Mouse (Mus musculus) lung, postnatal 4 days (tissue): Measurements from ENCODE around the gene Plekhh2.

ENCODE experiments used
- DNase-seq, 2 experiments: peaks; one replicate each; pipeline ENCODE4 v3.0.0; 2021

The Plekhh2 gene

DNA sequence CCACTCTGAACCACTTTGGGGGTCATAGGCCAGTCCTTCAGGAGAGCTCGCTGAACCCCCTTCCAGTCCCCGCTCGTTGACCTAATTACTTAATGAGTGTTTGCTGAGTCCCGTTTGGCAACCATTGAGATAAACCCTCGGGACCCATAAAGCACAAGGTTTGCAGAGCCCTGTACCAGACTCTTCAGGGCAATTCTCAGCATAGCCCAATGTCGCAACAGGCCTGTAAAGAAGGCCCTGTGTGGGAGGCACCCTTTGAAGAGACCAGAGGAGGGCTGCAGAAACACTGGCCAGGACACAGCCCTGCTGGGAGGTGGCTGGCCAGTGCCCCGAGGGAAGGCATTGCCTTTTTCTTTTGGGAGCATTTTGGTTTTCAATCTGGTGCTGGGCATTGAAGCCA is 100.3 kb downstream of the Plekhh2 start:
- DNase-seq: peak in 1 of 2 experiments; percentile 52

DNA sequence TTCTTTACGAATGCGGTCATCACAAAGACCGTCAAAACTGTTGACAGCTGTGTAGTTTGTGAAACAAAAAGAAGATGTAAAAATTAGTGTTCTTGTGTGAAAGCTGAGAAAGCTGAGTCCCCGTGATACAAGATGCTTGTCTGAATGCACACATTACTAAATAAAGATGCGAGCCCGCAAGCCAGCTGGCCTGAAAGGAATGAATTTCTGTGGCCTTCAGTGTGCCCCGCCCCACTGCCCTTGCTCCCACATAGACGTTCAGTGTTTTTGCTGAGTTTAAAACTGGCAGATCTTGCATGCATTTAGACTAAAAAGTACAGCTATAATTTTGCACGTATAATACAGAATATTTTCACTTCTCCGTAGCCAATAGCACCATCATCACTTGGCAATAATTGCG is 104.1 kb downstream of the Plekhh2 start:
- no peak for DNase-seq

DNA sequence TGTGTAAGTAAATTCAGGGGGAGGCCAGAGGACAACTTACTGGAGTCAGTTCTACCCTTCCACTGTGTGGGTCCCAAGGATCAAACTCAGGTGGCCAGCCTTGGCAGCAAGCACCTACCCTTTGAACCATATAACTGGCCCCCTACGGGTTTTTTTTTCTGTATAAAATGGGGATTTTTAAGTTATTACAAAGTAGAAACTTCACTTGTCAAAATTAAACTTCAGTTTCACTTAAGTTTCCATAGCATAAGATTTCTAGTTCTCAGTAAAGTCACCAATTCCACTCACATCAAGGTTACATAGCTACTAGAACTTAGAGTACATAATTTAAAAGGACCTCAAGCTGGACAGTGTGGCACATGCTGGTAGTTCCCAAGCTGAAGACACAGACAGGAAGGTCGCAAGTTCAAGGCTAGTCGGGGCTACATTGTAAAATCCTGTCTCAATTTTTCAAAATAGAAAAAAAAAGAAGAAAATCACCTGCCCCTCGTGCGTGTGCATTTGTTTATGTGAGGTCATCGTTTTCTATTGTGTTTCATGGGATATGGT is 104.9 kb downstream of the Plekhh2 start:
- DNase-seq: no peak

DNA sequence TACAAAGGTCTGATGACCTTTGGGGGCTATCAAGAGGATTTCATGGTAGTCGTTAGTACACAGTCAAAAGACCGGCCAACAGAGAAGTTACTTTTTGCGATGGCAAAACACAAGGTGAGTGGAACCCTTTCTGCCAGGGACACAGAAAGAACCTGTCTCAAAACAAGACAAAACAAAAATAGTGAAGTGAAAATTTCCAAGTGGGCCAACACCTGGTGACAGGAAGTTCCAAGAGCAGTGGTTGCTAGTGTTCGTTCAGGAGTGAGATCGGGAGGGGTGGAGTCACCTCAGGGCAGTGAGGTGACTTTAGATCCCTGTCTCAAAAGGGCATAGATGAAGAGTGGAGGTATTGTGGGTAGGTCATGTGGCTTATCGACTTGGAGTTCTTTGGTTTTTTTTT is 106.3 kb downstream of the Plekhh2 start:
- no peak for DNase-seq

DNA sequence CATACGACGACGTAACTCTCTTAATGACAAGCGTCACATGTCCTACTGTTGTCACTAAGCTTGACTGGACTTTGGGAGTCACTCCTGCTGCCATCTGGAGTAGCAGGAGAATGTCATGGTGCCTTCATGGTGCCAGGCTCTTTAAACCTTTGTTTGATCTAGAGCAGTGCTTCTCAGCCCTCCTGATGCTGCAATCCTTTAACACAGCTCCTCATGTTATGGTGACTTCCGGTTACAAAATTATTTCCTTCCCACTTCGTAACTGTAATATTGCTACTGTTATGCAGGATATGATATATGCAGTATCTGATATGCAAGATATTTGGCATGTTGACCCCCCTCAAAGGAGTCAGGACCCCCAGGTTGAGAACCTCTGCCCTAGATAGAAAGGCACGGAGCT is 107.4 kb downstream of the Plekhh2 start:
- DNase-seq: no peak

DNA sequence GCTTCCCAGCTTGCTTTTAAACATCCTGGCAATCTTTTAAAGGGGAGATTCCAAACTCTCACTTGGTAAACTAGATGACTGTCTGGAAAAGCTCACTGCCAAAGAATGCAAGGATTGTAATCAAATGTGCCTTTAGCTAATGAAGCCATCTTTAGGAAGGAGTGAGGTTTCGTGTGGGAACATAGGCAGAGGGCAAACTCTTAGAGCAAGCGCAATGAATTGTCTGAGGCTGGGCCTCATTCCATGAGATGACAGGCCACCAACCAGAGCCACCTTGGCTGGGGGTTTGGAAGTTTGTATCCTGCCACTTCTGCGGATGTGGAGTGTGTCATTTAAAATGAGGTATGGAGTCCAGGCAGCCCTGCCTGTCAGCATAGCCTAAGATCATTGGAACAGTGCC is 108.4 kb downstream of the Plekhh2 start:
- DNase-seq: peak; percentile 57 to 84

DNA sequence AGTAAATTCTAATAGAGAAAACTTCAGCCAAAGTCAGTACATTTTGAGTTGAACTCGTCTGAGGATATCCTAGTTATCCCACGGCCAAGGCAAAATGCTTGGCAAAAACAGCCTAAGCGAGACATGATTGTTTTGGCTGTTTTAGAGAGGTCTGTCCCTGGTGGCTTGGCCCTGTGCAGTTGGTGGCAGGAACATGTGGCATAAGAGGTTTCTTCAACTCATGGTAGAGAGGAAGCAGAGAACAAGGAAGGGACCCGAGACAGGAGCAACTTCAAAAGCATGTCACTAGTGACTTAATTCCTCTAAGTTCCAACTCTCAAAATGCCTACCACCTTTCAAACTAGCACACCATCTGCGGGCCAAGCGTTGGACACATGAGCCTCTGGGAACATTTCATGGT is 108.9 kb downstream of the Plekhh2 start:
- no peak for DNase-seq

DNA sequence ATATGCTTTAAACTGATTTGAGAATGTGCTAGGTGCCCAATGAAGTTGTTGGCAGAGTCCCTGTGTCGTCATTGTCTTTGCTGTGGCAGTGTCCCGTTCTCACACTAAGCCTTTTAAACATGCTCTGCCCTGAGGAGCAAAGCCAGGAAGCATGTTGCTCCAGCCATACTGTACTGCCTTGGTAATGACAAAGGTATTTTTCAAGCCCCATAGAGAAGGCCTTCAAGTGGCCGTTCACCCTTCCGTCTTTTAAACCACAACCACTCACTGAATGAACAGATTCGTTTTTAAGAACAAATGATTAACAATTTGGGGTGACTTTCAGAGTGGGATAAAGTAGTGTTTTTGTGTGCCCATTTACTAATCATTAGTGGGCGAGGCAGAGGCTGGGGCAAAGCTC is 109.5 kb downstream of the Plekhh2 start:
- no peak for DNase-seq

DNA sequence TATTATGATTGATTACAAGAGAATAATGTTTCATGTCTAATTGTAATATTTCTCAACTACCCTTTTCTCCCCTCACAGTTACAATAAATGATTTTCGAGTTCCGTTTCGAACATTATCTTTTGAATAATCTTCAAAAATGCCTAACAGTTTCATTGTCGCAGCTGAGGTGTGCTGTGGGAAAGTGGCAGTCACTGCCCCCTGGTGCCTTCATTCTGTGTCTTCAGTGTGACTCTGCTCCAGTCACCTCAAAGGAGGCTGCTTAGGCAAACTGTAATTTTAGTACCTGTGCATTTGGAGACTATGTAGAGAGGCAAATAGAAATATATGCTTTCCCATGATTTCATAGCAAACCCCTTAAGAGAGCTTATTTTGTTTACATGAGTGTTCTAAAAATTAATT is 110.3 kb downstream of the Plekhh2 start:
- DNase-seq: no peak

DNA sequence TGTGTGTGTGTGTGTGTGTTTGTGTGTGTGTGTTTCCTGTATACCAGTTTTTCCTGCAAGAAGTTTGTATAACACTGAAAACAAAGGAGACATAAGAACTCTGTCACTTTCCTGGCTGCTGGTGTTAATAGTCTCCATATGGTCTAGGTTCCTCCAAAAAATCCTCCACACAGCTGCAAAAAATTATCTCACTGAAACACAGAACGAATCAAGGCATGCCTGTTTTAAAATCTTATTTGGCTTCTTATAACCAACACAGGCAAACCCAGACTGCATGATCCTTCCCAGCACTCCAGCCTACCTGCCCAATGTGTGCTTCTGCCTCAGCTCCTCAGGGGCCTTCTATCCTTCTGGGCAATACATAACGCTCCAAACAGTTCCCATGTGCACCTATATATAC is 111.2 kb downstream of the Plekhh2 start:
- no peak for DNase-seq

DNA sequence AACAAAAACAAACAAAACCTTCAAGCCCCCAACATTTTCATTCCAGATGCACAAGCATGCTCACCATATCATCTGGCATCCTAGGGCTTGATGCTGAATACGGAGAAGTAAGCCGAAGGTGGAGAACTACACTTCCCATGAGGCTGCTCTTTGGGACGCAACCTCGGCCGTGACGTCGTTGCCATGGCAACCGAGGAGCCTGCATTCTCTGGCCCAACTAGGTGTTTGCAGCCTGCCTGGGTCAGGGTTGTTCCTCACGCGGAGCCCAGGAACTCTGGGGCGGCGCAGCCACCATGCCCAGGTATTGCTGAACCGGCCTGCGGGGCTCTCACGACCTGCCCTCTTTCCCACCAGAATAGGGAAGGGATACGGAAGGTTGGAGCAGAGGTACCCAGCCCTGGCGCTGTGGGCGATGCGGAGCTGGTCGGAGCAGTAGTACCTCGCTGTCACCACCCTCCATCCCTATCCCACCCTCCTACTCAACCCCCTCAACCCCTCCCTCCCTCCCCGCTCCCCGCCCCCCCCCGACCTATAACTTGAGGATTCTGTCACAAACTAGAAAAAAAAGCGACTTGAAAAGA is 114.7 kb downstream of the Plekhh2 start, which contains the start of gene Dync2li1:
TSS of gene Dync2li1 (plus strand) at position 221 of the 581 bp plus-strand sequence.
- peak; percentile 90 to 92 for DNase-seq

DNA sequence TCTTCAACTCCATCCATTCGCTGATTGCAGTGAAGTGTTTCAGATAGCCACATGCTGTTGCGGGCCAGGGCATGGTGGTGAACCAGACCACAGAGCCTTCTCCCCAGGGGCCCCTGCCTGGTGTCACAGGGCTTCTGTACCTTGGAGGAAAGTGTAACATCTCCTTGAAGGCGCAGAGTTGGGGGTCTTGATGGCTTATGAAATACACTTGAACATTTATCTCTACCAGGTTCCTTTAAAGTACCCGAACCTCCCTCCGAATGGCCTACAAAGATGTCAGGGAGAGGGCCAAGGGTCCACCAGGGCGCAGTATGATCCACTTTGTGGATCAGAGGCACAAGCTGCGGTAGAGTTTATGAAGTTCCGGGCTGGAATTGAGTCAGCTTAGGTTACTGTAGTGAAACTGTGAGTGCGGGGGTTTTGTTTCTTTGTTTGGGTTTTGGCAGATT is 115.2 kb downstream of the Plekhh2 start:
- no peak for DNase-seq

DNA sequence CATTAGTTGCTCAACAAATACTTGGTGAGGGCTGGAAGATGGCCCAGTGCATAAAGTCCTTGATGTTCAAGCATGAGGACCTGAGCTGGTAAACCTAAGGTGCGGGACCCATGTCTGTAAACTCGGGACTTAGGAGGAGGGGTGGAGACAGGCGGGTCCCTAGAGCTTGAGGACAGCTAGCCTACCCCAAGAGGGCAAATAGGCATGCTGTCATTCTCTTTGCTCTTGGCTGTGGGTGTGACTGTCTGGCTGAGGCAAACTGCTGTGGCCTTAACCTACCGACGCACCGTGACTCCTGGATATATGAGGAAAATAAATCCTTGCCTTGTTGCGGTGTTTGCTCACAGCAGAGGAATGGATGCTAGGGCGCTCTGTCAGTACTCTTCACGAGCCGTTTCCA is 116.0 kb downstream of the Plekhh2 start:
- no peak for DNase-seq

DNA sequence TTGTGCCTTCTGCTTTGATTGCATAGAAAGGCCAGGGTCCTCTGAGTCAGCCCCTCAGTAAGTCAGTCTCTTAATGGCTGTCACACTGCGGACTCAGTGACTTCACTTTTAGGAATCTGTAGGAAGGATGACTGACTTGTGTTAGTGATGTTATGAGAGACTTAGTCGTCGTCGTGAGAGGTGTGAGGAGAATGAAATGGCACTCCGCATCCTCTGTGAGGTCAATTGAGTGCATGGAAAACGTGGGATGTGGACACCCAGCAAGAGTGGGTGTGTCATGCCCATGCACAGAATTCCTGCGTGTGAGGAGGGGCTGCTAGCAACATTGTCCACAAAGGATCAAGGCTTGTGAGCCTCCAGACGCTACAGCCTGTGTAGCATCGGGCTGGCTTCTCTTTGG is 116.9 kb downstream of the Plekhh2 start:
- DNase-seq: no peak

DNA sequence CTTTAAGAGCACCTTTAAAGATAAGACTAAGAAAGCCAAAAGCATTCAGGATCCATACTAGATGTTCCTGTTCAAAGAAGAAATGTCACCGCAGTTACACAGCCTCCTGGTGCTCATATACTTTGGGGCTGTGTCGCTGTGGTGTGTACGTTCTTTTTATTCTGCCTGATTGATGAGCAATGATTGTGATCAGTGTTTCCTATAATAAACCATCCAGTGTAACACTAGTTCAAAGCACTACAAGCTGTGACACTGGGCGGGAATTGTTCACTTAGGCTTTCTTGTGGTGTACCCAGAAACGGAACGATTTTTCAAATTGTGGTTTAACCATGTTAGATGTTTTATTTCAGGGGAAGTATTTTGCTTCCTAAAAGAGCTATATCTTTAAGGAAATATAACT is 120.1 kb downstream of the Plekhh2 start:
- no peak for DNase-seq

DNA sequence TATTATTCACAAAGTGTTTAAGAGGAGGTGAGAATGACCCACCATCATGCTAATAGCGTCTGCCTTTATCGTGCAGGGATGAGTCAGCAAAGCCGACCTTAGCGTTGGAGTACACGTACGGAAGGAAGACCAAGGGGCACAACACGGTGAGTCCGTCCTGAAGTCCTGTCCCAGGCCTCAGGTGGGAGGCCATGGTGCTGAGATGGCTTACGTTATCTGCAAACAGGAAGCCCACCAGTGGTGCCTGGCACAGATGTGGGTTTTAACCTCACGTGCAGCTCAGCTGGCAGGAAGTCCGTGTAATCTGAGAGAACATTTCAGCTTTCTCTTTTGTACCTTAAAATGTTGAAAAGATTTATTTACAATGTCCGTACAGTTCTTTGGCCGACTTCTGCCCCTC is 121.7 kb downstream of the Plekhh2 start:
- DNase-seq: no peak

DNA sequence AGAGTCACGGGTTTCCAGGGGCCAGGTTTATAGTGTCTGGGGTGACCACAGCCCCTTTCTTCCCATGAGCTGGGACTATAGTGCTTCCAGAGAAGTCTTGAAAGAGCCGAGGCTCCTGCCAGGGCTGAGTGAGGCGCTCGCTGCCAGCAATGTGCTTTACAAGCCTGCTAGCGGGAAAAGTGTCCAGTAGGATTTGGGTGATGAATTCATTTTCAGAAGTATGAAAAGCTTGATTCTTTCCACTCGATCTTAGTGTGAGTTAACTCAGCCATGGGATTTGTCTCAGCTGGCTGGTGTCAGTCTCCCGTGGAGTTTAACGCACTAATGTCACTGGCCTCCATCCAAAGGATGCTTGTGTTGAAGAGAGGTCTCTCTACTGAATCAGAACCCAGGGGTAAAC is 124.6 kb downstream of the Plekhh2 start:
- DNase-seq: no peak

DNA sequence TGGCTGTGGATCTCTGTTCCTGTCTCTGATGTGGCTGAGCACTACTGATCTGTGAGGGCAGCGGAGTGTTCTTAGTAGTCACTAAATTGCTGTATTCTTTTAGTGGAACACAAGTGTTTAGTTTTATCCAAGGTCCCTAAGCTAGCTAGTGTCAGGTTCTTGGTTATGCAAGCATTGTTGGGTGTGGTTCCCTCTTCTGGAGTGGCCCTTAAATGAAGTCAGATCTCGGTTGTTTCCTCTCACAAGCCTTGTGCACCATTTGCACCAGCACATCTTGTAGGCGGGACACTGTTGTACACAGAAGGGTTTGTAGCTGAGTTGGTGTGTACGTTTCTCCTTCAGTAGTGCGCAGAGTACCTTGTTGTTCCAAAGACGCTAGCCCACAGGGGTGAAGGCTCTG is 126.3 kb downstream of the Plekhh2 start:
- no peak for DNase-seq

DNA sequence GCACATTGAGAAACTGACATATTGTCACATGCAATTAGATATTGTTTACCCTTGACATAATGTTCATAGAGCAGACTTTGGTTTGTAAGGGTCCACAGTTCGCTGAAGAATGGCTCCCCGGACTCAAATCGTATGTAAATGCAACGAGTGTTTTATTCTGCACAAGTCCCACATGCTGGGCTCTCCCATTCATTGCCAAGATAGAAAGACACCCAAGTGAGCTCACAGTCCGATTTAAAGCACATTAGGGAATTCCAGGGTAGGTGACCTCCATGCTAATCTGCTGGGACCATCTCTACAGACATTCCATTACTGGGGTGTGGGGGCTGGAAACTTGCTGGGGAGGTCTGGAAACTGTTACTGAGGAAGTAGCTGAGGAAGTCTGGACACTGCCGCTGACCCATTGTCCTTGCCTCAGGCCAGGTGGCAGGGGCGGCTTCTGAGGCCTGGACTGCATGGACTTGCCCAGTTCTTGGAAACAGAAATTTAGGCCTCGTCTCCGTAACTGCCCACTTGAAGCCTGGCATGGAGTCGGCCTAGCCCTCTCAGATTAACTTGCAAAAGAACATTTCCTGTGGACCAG is 128.2 kb downstream of the Plekhh2 start:
- no peak for DNase-seq

DNA sequence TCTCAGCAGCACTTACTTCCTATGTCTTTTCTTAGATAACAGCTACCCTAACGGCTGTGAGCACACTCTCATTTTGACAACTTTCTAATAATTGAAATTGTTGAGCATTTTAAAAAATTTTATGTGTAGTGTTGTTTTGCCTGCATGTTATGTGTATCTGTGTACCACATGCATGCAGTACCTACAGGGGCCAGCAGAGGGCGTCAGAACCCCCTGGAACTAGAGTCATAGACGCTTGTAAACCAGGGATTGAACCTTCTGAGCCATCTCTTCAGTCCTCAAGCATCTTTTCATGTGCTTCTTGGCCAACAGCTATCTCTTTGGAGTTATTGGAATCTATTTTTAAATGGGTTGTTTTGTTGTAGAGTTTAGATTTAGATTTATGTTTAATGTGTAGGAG is 130.2 kb downstream of the Plekhh2 start:
- DNase-seq: peak in 1 of 2 experiments; percentile 56

DNA sequence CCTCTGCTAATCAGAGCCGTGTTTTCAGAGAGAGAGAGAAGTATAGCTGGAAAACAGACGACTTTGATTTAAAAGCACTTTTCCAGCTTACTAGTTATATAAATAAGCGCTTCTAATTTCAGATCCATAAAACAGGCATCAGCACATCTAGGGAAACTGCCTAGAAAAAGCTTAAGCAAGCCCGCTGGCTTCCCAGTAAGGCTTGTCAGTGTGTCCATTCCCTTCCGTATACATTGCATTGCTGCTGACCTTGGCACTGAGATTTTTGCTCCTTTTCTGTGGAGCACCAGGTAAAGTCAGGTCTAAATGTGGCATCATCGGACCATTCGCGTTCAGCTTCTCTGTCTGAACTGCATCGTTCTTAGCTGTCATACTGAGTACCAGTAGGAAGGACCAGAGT is 130.6 kb downstream of the Plekhh2 start:
- no peak for DNase-seq

DNA sequence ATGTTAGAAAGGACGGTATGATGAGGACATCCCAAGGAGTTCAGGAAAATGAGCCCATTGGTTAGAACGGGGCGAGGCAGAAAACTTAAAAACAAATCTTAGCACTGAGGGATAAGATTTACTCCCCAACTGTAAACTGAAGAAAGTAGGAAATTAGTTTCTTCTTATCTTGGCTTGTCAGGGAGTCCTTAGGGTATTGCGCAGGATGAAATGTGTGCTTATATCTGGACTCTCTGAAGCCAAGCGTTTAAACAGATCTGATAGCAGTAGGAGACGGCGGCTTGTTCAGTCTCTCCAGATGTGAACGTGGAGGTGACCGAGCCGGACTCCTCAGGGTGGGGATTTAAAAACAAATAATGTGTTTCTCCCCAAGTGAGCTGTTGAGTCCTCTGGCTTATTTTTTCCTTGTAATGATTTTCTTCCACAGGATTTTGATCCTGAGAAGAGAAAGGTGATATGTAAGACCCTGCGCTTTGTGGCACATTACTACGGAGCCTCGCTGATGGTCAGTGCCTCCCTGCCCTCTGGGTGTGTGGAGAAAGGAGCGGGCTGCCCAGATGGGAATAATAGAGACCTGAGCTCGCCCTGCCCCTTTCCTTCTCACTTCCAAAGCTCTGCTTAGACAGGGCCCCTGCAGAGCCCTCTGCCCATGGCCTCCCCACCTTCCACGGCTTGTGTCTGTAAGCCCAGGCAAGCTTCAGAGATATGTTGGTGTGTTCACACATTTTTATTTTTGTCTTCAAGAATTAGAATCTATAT is 132.8 kb downstream of the Plekhh2 start:
- DNase-seq: no peak

DNA sequence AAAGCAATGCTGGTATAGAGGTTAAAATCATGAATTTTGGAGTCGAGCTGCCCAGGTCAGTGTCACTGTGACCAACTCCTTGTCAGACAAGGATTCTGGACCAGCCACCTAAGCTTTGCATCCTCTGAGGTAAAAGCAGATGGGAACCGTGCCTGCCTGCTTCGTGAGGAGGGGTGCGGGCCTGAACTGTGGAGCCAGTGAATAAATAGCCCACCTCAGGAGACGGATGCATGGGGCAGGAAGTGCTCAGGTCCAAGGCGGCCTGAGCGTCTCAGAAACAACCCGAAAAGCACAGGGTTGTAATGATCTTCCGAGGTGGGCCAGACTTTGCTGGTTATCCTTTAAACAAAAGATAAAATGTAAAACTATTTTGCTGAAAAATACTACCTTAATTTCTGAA is 133.4 kb downstream of the Plekhh2 start:
- DNase-seq: no peak

DNA sequence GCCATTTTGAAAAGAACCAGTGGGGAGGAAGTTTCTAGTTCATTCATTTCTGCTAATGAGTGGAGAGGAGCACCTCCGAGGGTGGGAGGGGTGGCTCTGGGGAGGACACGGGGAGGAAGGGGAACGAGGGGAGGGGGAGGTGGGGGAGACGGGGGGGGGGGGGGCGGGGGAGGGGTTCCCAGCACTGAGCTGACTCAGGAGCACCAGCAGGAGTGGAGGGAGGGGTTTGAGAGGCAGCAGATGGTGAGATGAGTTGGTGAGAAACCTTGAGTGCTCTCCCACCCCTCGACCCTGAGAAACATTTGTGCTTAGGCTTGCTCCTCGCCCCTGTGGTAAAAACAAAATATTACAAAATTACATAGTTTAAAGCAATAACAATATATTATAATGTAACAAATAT is 134.2 kb downstream of the Plekhh2 start:
- DNase-seq: no peak
